Mouse (Mus musculus) gastrocnemius, postnatal 4 days (tissue): ENCODE data around the gene Rab11fip4. TPM values are rescaled to one million over a fixed set of nuclear protein-coding genes. Genes with fewer than 3 reads are reported as not detected.
"Not testable (repeated sequence)": the region's sequence is repeated elsewhere in the genome, so short reads cannot be mapped to it uniquely, and the experiment has no call there.

Experiments
- DNase-seq, 2 experiments: peaks; one replicate each; pipeline ENCODE4 v3.0.0; 2021 to 2022; ENCODE audit warnings: low spot score in 2 of 2, mixed read lengths in 2 of 2
- total RNA-seq, 2 experiments: library from RNA; stranded (reverse); gene quantifications; 2 replicates each; pipeline ENCODE4 v1.2.3; 2021

Rab11fip4 gene
- total RNA-seq, 2 experiments from 2014 or later = 0.83 to 0.86 TPM

- DNase-seq = no peak
These were observed 85.5 kb downstream of the Rab11fip4 start for GRCm38 (mm10) chr11:79676483-79676967.

- DNase-seq = no peak
These were observed 86.4 kb downstream of the Rab11fip4 start for GRCm38 (mm10) chr11:79677402-79677801.

- DNase-seq = no peak
These were observed 87.5 kb downstream of the Rab11fip4 start for GRCm38 (mm10) chr11:79678363-79679153.

- DNase-seq = no peak
These were observed 88.9 kb downstream of the Rab11fip4 start for GRCm38 (mm10) chr11:79679929-79680328.

- DNase-seq = no peak
These were observed 89.5 kb downstream of the Rab11fip4 start for GRCm38 (mm10) chr11:79680559-79680958.

GRCm38 (mm10) chr11:79681182-79681581 lies 90.2 kb downstream of the Rab11fip4 start:
- DNase-seq = no peak

GRCm38 (mm10) chr11:79681798-79682197 lies 90.8 kb downstream of the Rab11fip4 start:
- DNase-seq = no peak

- no peak for DNase-seq
These were observed 94.1 kb downstream of the Rab11fip4 start for GRCm38 (mm10) chr11:79685109-79685508.

GRCm38 (mm10) chr11:79686501-79687121 lies 95.6 kb downstream of the Rab11fip4 start:
- DNase-seq = peak; percentile 84 to 88

- no peak for DNase-seq
These were observed 98.9 kb downstream of the Rab11fip4 start for GRCm38 (mm10) chr11:79689916-79690315.

GRCm38 (mm10) chr11:79691513-79691912 lies 100.5 kb downstream of the Rab11fip4 start:
- no peak for DNase-seq

GRCm38 (mm10) chr11:79696390-79697307 lies 105.6 kb downstream of the Rab11fip4 start:
- DNase-seq = no peak

- no peak for DNase-seq
These were observed 107.1 kb downstream of the Rab11fip4 start for GRCm38 (mm10) chr11:79698071-79698470.

GRCm38 (mm10) chr11:79698542-79698941 lies 107.5 kb downstream of the Rab11fip4 start:
- DNase-seq = not testable (repeated sequence)

GRCm38 (mm10) chr11:79701466-79701865 lies 110.5 kb downstream of the Rab11fip4 start:
- no peak for DNase-seq

GRCm38 (mm10) chr11:79702092-79702491 lies 111.1 kb downstream of the Rab11fip4 start:
- no peak for DNase-seq

GRCm38 (mm10) chr11:79703452-79703851 lies 112.4 kb downstream of the Rab11fip4 start:
- DNase-seq = no peak

- DNase-seq = no peak
These were observed 112.9 kb downstream of the Rab11fip4 start for GRCm38 (mm10) chr11:79703885-79704291.

GRCm38 (mm10) chr11:79704318-79705150 lies 113.5 kb downstream of the Rab11fip4 start:
- peak; percentile 96 to 99 for DNase-seq

- no peak for DNase-seq
These were observed 116.1 kb downstream of the Rab11fip4 start for GRCm38 (mm10) chr11:79707084-79707483.
